Mouse (Mus musculus) neural tube, embryonic 11.5 days (tissue): Measurements from ENCODE around the gene Slc50a1. TPM values are rescaled to one million over a fixed set of nuclear protein-coding genes. Genes with fewer than 3 reads are reported as not detected.

Experiments
- ATAC-seq: fragments of 200-750 bp; cut with Nextera tagmentation; 2 replicates; pipeline ENCODE4 v1.8.0; 2017; ENCODE audit warnings: moderate number of reproducible peaks, mild to moderate bottlenecking, moderate TSS enrichment, moderate library complexity; ENCODE audit not compliant: insufficient read depth, low FRiP score, low TSS enrichment
- DNase-seq: peaks from one replicate; pipeline ENCODE4 v3.0.0-alpha.2; 2015; ENCODE audit warnings: low spot score
- H3K27ac ChIP-seq: fragments of 300-500 bp; sonication (generic); 2 replicates; pipeline ENCODE4 v1.5.1; 2014; ENCODE audit warnings: low read depth, mild to moderate bottlenecking, low read length
- H3K27me3 ChIP-seq: fragments of 300-500 bp; sonication (generic); 2 replicates; pipeline ENCODE4 v1.6.1; 2014; ENCODE audit warnings: mild to moderate bottlenecking, low read length, mixed read lengths; ENCODE audit not compliant: control insufficient read depth, insufficient read depth
- H3K36me3 ChIP-seq: fragments of 300-500 bp; sonication (generic); 2 replicates; pipeline ENCODE4 v1.6.1; 2014; ENCODE audit warnings: mild to moderate bottlenecking, low read length, moderate library complexity, mixed read lengths; ENCODE audit not compliant: control insufficient read depth, insufficient read depth
- H3K4me1 ChIP-seq: fragments of 300-500 bp; sonication (generic); 2 replicates; pipeline ENCODE4 v1.6.1; 2014; ENCODE audit warnings: low read length, mixed read lengths; ENCODE audit not compliant: control insufficient read depth, insufficient read depth
- H3K4me2 ChIP-seq: fragments of 300-500 bp; sonication (generic); 2 replicates; pipeline ENCODE4 v1.6.1; 2014; ENCODE audit warnings: low read depth, mild to moderate bottlenecking, moderate library complexity
- H3K4me3 ChIP-seq: fragments of 300-500 bp; sonication (generic); 2 replicates; pipeline ENCODE4 v1.5.1; 2014; ENCODE audit warnings: low read depth, low read length
- H3K9ac ChIP-seq: fragments of 300-500 bp; sonication (generic); 2 replicates; pipeline ENCODE4 v1.6.1; 2014; ENCODE audit warnings: mild to moderate bottlenecking, low read length
- H3K9me3 ChIP-seq: fragments of 300-500 bp; sonication (generic); 2 replicates; pipeline ENCODE4 v1.6.1; 2016; ENCODE audit warnings: low read length; ENCODE audit not compliant: control insufficient read depth
- WGBS: fragments of 180-500 bp; shearing (Covaris S2); extraction: QIAGEN DNeasy Blood & Tissue Kit; methylation state at CpG from one replicate; pipeline ENCODE4 v1.1.7; 2014; 5-methylcytosine and 5-hydroxymethylcytosine counted together
- polyA plus RNA-seq: library from polyadenylated mRNA; unstranded; fragments of >200 nt; fragmentation: Nextera tagmentation; extraction: Ambion mirVana; gene quantifications from 2 replicates; pipeline ENCODE4 v1.2.1, GENCODE M21; 2014

Slc50a1 gene
- polyA plus RNA-seq, 1 experiment from 2014 or later, result 33.8 TPM

DNA sequence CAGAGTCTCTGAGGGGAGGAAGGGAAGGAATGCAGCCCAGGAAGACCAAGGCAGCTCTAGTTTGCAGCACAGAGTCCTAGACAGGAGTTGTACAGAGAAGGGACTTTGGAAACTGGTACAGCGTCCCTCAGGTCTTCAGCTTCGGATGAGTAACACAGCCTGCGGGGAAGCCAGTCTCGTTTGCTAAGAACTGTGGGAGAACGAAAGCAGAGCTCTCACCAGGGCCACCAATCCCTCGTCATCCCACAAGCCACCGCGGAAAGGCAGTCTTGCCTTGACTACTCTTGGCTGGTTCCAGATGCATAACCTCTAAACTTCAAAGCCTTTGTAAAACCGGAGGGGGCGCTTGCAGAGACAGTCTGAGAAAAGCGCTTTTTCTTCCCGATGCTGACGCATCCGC is 29.1 kb upstream of the Slc50a1 start:
- Histone ChIP-seq H3K9ac (no peak overlapping the region), H3K27ac (no peak overlapping the region), H3K4me2 (peak overlapping the region; percentile 35), H3K4me1 (no peaks in the 10 kb centered on the region), H3K36me3 (no peaks in the 10 kb centered on the region), H3K4me3 (no peak overlapping the region), H3K9me3 (no peaks in the 10 kb centered on the region), H3K27me3 (no peaks in the 10 kb centered on the region)
- WGBS, result 3% methylated on average over 14 of the region's 14 CpGs
- DNase-seq (peak; percentile 40), ATAC-seq (no peak)

DNA sequence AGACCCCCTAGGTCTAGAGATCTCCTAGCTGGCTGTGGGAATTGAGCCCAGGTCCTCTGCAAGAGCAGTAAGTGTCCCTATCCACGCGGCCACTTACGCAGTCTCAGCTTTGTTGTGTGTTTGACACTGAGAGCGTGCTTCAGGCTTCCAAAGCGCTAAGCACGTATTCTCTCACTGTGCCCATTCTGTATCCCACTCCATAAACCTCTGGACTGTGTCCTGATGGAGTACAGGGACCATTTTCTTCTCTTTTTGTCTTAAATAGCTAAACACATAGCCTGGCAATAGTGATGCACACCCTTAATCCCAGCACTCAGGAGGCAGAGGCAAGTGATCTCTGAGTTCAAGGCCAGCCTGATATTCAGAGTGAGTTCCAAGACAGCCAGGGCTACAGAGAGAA is 28.5 kb upstream of the Slc50a1 start:
- no peak overlapping the region for H3K9ac ChIP-seq
- no peaks in the 10 kb centered on the region for H3K27me3 ChIP-seq
- ATAC-seq (no peak), DNase-seq (no peak)
- H3K27ac ChIP-seq, result no peak overlapping the region
- no peaks in the 10 kb centered on the region for H3K9me3 ChIP-seq
- 82% methylated on average over 6 of the region's 6 CpGs for WGBS
- no peak overlapping the region; the same call in 1 of the 2 replicates for H3K4me2 ChIP-seq
- no peaks in the 10 kb centered on the region for H3K36me3 ChIP-seq
- H3K4me1 ChIP-seq, result no peaks in the 10 kb centered on the region
- H3K4me3 ChIP-seq, result no peak overlapping the region

DNA sequence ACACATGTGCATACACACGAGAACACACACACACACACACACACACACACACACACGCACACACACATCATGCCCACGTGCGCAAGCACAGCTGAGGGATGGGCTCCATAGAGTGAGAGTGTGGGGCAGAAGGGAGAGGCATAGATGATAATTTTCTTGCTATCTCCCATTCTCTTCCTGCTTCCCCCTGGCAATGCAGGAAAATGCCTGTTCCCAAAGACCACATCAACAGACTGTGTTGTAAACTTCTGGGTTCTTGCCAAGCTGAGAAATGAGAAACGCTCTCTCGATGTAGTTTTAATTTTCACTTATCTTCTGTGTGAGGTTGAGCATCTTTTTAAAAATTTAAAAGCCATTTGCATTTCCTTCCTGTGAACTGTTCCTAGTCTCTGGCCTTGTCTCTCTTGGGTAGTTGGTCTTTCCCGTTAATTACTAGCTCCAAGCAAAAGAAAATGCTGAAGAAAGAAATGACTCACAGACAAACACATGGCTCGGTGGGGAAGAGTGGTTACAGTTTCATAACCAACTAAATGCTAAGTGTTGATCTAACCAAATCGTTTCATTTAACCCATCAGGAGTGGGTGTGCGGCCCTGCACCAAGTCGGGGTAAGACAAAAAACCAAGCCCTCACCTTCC is 26.5 kb upstream of the Slc50a1 start:
- Histone ChIP-seq H3K4me2 (no peak overlapping the region), H3K9ac (no peak overlapping the region), H3K27me3 (no peaks in the 10 kb centered on the region), H3K27ac (no peak overlapping the region), H3K4me1 (no peaks in the 10 kb centered on the region), H3K36me3 (no peaks in the 10 kb centered on the region), H3K9me3 (no peaks in the 10 kb centered on the region), H3K4me3 (no peak overlapping the region)
- no peak for ATAC-seq
- WGBS, result 91% methylated on average over 11 of the region's 11 CpGs
- DNase-seq, result no peak

DNA sequence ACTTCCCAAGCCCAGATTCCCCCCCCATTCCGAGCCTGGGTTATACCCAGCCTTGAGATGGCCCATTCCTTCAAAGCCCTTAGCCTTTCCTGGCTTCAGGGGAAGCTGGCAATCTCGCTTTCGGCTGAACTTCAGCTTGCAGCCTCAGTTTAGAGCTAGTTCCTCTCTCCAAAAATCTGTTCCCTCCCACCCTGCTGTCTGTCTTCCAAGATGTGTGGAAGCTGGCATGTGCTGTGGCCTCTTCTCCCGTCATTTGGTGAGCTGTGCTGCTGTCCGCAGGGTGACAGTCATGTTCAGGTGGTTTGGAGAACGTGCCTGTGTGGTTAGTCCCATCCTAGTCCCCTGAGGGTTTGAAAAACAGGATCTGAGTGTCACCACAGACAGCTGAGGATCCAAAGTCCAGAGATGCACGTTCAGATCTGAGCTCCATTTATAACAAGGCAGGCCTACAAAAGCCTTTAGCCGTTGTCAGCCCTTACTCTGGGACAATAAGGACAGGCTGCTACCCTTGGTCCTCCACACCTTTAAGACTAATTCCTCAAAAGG is 25.4 kb upstream of the Slc50a1 start:
- Histone ChIP-seq H3K9ac (no peak overlapping the region), H3K36me3 (no peaks in the 10 kb centered on the region), H3K4me2 (no peak overlapping the region), H3K9me3 (no peaks in the 10 kb centered on the region), H3K4me3 (no peak overlapping the region), H3K27ac (no peak overlapping the region), H3K4me1 (no peaks in the 10 kb centered on the region), H3K27me3 (no peaks in the 10 kb centered on the region)
- ATAC-seq (no peak), DNase-seq (no peak)
- WGBS, result 85% methylated on average over 8 of the region's 8 CpGs

DNA sequence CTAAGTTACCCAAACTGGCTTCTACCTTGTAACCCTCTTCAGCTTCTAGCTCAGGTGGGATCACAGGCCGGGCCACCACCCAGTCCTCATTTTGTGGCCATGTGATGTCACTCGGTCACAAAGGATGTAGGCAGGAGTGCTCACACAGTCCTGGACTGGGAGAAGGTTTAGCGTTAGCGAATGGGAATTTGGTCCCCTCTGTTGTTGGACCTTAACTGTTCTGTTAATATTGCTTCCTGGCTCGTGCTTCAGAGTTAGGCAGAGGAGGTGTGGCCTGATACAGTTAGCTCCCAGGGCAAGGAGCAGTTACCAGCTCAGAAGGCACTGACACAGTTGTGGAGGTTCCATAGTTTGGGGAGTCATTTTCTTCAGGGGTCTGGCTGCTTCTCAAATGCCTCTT is 23.8 kb upstream of the Slc50a1 start:
- no peak overlapping the region for H3K4me3 ChIP-seq
- no peaks in the 10 kb centered on the region for H3K36me3 ChIP-seq
- H3K4me2 ChIP-seq, result no peak overlapping the region
- H3K9ac ChIP-seq, result no peak overlapping the region
- ATAC-seq (no peak), DNase-seq (no peak)
- no peaks in the 10 kb centered on the region for H3K9me3 ChIP-seq
- 77% methylated on average over 5 of the region's 5 CpGs for WGBS
- H3K4me1 ChIP-seq, result no peaks in the 10 kb centered on the region
- no peak overlapping the region for H3K27ac ChIP-seq
- no peaks in the 10 kb centered on the region for H3K27me3 ChIP-seq

DNA sequence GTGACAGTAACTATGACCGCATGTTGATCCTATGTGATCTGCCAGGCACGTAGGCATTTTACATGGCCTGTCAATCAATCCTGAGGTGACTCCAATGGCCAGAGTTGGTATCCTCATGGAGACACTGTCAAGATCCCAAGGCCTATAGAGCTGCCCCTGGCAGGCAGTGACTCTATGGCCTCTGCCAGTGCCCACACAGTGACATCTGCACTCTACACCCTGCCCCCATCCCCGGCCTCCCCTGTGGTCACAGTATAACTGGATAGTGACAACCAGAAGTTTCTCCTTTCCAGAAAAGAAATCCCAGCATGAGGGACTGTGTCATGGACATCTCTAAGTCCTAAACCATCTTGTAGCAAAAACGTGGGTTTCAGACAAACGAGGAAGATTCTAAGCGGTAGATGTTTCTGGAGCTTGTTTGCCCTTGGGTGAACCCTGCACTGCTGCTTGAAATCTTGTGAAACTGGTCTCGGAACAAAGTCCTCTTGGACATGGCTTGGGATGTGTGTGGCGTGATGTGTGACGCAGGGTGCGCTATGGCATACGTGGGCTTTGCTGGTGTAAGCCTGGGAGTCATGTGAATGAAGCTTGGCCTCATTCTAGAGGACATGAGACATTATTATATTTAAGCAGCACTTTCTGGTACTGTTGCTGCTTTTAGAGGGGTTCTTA is 23.0 kb upstream of the Slc50a1 start:
- ATAC-seq, result no peak
- H3K4me1 ChIP-seq, result no peaks in the 10 kb centered on the region
- WGBS, result 88% methylated on average over 11 of the region's 11 CpGs
- H3K4me2 ChIP-seq, result no peak overlapping the region
- H3K36me3 ChIP-seq, result no peaks in the 10 kb centered on the region
- H3K9me3 ChIP-seq, result no peaks in the 10 kb centered on the region
- H3K9ac ChIP-seq, result no peak overlapping the region
- no peaks in the 10 kb centered on the region for H3K27me3 ChIP-seq
- no peak overlapping the region for H3K27ac ChIP-seq
- no peak for DNase-seq
- no peak overlapping the region for H3K4me3 ChIP-seq

DNA sequence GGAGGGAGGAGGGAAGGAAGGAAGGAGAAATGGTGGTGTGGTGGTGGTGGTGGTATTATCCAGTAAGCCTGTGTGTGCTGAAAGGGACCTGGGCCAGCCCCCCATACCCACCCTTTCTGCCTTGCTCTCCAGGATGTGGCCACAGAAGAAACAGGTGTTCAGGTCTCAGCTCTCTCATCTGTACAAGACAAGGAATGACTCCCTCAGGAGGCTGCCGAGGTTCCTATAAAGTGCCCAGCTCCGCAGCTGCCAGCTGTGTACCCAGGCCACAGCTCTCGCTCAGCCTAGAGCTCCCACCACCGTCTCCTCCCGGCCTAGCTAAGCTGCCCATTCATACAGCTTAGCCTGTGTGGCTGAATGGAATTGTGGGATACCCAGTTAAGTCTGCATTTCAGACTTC is 21.9 kb upstream of the Slc50a1 start:
- H3K9ac ChIP-seq, result no peak overlapping the region
- H3K4me1 ChIP-seq, result no peaks in the 10 kb centered on the region
- no peaks in the 10 kb centered on the region for H3K9me3 ChIP-seq
- 79% methylated on average over 5 of the region's 5 CpGs for WGBS
- ATAC-seq (no peak), DNase-seq (no peak)
- H3K36me3 ChIP-seq, result no peaks in the 10 kb centered on the region
- no peak overlapping the region for H3K4me2 ChIP-seq
- no peak overlapping the region for H3K27ac ChIP-seq
- H3K27me3 ChIP-seq, result no peaks in the 10 kb centered on the region
- H3K4me3 ChIP-seq, result no peak overlapping the region

DNA sequence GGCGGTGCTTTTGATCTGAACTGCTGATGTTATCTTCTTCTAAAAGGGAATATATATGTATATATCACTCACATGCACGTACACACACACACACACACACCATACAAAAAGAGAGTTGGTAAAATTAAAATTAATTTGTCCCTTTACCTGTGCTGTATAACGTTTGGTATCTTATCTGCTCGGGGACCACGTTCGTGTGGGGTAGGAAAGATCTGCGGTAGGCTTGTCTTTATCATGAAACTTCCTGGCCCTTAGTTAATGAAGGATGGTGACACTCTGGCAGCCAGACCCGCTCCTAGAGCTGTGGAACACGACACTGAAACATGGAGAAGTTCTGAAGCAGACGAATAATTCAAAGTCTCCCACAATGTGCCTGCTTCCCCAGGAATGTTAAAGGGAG is 21.5 kb upstream of the Slc50a1 start:
- Histone ChIP-seq H3K27ac (no peak overlapping the region), H3K9me3 (no peaks in the 10 kb centered on the region), H3K4me1 (no peaks in the 10 kb centered on the region), H3K4me3 (no peak overlapping the region), H3K27me3 (no peaks in the 10 kb centered on the region), H3K9ac (no peak overlapping the region), H3K36me3 (no peaks in the 10 kb centered on the region), H3K4me2 (no peak overlapping the region)
- 84% methylated on average over 10 of the region's 10 CpGs for WGBS
- ATAC-seq (no peak), DNase-seq (no peak)

DNA sequence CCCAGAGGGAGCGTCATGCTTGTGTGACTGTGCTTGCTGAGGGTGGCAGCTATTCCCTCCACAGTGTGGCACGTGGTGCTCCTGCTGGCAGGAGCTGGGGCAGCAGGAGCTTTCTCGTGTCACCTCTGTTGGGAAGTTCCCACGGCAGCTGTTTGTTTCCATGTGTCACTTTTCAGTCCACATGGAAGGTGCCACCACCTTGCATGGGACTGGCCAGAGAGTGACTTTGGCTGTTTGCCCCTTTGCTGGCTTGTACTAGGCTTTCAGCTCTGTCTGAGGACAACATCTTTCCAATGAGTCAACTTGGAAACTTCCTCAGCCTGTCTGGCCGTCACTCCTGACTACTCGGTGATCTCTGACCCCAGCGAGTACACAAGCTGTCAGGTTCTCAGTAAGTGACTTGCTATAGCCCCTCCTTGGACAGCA is 18.1 kb upstream of the Slc50a1 start:
- no peak for ATAC-seq
- Histone ChIP-seq H3K36me3 (no peaks in the 10 kb centered on the region), H3K27me3 (no peaks in the 10 kb centered on the region), H3K9me3 (no peaks in the 10 kb centered on the region), H3K4me1 (no peaks in the 10 kb centered on the region; the same call in 1 of the 2 replicates), H3K27ac (no peak overlapping the region), H3K9ac (no peak overlapping the region), H3K4me2 (no peak overlapping the region), H3K4me3 (no peak overlapping the region)
- no peak for DNase-seq
- 52% methylated on average over 7 of the region's 7 CpGs for WGBS
